Mouse (Mus musculus): ENCODE measurements around the gene Commd2.

The Commd2 gene

DNA sequence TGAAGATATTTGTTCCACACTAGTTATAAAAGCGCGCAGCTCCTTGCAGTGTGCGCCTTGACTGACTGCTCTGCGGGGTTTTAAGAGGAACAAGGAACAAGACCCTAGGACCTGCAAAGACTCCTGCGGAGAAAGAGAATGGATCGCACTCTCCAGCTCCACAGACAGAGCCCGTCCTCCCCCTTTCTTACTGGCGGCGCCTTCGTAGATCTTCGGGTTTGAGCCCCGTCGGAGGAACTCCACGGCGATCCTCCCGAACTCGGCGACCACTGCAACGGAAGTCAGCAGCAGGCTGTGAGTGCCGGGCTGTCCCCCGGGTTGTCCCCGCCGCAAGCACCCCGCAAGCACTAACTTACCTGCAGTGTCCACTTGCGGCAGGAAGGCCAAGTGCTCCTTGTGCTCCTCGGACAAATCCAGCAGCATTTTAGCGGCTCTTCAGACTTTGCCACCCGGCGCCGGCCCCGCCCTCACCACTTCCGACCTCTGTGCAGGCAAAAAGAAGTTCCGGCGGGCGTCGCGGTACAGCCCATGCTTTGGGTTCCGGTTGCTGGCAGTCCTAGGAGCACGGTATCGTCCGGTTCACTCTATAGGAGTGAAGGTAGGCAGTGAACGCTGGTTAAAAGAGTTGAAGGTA, at the start of gene Commd2:
Commd2 (minus strand) TSS at position 485 of the 634 bp plus-strand sequence.
- peak; percentile 85 for DNase-seq (ENCODE audit: low spot score)

DNA sequence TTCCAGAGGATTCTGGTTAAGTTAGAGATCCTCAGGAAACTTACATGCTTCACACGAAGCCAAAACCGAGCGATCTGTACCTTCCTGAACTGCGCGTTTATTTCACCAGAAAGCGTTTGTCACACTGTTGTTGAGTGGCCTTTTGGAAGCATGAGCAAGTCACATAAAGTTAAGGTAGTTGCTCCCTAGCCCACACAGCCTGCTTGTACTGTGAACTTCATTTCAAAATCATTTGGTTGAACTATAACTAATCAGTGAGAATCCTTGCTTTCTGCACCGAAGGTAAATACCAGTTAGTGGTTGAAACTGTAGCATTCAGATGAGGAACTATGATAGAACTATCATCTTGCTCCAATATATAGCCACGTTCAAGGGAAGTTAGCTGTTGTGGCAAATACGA, 45.3 kb upstream of the Commd2 start:
- DNase-seq (ENCODE audit: low spot score): no peak

DNA sequence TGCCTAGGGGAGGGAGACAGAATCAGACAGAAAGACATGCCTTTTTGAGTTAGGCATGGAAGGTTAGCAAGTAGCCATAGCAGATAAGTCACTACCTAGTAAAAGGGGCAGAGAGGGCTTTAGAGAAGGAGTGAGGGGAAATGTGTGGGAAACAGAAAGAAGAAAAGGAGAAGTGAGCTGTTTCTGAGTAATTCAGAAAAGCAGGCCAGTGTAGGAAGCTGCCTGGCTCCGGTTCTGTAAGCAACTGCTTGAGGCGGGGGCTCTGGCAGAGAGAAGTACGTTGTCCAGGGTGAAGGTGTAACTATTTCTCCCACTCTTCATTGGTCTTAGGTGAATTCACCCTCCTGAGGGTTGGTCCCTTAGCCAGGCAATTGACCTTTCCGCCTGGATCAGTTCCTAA, 44.7 kb upstream of the Commd2 start:
- DNase-seq (ENCODE audit: low spot score): no peak

DNA sequence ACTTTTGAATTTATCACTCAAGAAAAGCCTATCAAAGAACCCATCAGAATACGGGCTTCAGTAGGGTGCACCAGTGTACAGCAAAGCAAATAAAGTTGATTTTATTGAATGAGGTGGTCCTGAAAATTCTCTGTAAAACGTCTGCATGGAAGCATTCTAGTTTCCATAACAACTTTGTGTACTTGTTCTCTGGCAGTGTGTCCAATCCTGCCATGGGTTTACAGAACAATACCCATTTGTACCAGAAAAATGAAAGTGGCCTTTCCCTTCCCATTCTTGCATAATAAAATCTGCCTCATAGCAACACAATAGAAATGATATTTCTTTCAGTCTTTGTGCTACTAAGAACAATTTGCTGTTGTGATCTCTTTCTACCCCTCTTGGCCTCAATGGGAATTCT, 41.2 kb upstream of the Commd2 start, which contains the start of gene Ankub1:
Ankub1 (minus strand) TSS at position 81 of the 400 bp plus-strand sequence.
- DNase-seq (ENCODE audit: low spot score): no peak

DNA sequence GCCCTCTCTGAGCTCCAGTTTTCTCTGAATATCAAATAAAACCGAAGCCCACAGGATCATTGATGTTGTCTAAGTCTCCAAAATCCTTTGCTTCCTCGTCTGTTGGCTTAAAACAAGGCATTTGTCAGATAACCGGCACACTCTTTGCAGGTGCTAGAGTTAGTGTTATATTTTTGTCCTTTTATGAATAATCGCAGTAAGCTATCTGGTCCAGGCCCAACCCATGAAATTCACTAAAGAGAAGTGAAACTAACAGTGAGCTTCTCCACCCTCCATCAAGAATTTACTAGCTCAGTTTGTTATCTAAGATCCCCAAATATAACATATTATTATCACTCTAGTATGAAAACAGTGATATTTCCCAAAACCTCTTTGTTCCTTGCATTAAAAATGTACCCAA, 40.3 kb upstream of the Commd2 start:
- DNase-seq (ENCODE audit: low spot score): no peak

DNA sequence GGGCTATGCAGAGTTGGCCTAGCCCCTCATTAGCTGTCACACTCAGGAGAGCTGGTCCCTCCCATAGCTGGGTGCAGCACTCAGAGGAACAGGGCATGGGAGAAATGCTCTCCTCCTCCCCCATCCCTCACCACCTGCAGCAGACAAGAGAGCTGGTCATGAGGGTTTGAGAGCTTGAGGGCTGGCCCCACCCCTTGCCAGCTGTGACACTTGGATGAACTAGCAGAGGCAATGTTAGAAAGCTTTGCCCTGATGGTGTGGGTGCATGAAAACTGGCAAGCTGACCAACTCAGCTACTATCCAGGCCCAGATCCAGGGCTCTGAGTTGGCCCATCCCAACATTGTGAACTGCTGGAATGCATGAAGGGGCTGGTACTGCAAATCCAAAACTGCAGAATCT, 26.3 kb upstream of the Commd2 start:
- DNase-seq (ENCODE audit: low spot score): no peak

DNA sequence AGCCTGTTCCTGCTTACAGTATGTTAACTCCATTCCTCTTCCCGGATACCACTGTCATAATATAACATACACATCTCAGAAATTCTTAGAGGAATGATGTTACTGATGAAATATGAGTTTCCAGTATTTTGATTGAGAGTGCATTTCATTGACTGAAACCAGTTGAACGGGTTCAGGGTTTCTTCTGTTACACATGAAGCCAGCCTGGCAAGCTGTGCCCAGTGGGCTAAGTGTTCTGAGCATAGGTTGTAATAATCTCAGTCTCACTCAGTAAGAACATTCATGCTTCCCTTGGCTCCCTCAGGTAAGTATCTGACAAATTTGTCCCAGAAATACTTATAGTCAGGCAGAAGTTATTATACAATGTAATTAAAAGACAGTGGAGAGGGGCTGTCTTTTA, 22.6 kb upstream of the Commd2 start:
- DNase-seq (ENCODE audit: low spot score): no peak

DNA sequence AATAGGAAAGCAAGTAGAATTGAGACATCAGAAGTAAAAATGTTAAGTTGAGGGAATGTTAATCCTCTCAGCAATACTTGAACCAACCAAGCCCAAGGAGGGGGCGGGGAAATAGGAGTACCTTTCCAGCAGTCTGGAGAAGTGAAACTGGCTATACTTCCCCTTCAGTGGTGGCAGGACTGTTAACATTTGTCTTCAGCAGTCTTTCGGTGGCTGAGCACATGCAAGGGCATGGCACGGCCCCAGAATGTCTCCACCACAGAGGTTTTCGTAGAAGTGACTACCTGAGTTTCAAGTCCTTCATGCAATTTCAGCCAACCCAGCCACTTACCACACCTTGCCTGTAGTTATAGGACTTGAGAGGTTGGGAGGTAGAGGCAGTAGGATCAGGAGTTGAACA, 22.1 kb upstream of the Commd2 start:
- no peak for DNase-seq (ENCODE audit: low spot score)

DNA sequence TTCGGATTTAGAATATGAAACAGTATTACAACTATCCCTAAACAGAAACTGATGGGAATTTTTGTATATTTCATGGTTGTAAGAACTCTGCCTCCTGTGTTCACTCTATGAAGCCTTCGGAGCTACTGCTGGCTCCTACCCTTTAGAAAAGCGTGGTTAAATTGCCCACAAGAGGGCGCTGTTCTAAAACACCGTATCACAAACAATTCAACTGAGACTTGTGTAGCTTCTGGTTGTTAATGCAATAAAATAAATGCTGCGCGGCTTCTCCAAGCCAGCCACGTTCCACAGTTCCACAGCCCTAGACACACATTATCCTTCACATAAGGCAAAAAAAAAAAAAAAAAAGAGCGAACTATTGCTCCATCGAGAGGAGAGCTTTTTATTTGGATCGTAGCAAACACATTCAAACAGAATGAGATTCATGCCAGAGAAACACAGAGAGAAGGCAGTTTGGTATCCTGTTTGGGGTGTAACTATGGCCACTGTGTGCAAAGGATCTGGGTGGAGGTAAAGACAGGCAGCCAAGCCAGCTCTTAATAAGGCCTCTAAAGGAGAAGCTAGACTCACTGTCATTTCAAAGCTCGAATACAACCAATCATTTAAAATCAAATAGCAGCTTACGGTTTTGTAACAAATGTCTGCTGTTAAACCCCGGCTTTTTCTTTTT, 15.7 kb upstream of the Commd2 start:
- DNase-seq (ENCODE audit: low spot score): no peak

DNA sequence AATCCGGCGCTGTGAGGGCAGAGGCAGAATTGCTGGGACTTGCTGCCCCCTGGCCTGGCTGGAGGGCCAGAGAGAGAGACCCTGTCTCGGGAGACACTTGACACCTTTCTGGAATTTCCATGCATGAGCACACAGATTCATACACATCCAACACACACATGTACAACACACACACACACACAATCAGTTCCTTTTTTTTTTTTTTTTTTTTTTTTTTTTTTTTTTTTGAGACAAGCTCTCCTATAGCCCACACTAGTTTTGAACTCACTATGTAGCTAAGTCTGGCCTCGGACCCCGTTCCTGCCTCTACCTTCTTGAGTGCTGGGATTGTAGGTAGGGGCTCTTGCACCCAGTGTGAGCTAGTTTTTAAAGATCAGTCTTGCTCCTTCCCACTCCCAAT, 14.4 kb upstream of the Commd2 start:
- no peak for DNase-seq (ENCODE audit: low spot score)

DNA sequence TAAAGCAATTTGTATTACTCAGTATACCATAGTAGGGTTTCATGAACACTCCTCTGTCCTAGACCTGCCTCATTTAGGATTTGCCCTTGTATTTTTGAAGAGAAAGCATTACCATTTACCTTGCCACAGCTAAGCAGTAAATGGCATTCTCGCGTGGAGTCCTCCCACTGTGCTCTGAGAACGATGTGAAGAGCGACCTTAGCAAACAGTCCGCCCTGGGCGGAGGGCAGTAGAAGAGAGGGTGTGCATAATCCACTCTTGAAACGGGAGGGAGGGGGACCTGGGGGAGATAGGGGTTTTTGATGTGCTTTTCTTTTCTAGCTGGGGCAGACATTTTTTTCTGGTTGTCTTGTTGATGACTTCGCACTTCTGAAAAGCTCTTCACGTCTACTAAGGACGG, 13.2 kb upstream of the Commd2 start:
- no peak for DNase-seq (ENCODE audit: low spot score)

DNA sequence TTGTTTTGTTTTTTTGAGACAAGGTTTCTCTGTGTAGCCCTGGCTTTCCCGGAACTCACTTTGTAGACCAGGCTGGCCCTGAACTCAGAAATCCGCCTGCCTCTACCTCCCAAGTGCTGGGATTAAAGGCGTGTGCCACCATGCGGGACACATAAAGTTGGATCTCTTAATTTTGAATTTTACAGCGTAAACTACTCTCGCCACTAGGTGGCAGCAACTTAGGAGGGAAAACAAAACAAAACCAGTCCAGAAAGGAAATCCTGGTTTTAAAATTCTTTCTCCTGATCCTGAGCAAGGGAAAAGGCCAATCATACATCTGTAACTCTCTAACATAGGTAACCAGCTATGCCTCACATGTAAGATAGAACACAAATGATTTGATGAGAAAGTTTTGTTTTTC, 12.2 kb upstream of the Commd2 start:
- no peak for DNase-seq (ENCODE audit: low spot score)

DNA sequence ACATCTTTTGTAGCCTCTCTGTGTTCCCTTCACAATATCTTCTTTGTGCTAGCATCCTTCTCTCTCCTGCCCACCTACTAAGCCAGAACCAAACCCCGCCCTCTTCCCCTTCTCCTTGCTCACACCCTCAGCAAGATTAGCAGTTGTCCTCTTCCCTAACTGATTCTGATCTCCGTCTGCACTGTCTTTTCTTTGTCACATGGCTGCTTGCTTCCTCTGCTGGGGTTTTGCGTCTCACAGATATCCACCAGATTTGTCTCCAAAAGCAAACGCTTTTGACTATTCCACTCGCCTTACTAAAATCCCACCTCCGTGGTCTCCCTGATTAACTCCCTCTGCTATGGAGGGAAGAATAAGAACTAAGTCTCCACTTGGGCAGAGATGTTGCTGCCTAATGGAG, 7.1 kb upstream of the Commd2 start:
- no peak for DNase-seq (ENCODE audit: low spot score)

DNA sequence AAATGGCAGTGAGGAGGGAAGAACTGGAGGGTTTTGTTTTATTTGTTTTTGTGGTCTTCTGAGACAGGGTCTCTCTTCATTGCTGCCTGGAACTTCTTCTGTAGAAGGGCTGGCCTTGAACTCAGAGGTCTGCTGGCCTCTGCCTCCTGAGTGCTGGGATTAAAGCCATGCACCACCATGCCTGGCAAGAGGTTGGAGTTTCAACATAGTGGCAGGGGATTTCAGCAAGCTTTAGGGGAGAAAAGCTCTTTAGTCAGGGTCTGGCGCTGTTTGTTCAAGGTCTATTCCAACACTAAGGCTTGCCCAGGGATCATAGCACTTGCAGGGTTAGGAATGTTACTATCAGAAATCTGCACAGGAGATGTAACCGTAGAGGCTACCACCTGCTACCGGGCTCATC, 2.1 kb upstream of the Commd2 start:
- DNase-seq (ENCODE audit: low spot score): no peak

DNA sequence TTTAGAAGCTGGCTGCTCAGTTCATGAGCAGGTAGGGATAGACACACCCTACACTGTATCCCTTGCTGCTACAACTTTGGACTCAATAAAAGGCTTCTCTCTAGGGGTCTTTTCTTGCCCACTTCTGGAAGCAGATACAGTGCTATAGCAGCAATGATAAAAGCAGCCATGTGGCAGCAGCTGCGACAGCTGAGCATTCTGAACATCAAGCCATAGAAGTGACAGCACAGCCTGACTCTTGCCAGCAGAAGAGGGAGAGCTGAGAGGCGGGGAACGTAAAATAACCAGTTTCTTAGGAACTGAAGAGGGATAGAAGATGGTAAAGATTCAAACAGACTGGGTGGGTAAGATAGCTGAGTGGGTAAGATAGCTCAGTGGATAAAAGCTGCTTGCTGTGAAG, 970 bp upstream of the Commd2 start:
- DNase-seq (ENCODE audit: low spot score): no peak

DNA sequence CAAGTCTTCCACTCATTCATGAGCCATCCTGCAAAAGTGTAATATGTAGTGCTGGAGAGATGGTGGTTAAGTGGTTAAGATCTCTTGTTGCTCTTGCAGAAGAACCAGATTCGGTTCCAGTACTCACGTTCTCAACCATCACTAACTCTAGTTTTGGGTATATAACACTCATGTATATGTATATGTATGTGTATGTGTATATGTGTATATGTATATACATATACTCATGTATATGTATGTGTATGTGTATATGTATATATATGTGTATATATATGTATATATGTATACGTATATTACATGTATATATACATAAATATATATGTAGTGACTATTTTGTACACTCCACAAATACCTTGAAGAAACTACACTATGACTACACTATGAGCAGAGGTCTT, 347 bp upstream of the Commd2 start:
- DNase-seq (ENCODE audit: low spot score): no peak

DNA sequence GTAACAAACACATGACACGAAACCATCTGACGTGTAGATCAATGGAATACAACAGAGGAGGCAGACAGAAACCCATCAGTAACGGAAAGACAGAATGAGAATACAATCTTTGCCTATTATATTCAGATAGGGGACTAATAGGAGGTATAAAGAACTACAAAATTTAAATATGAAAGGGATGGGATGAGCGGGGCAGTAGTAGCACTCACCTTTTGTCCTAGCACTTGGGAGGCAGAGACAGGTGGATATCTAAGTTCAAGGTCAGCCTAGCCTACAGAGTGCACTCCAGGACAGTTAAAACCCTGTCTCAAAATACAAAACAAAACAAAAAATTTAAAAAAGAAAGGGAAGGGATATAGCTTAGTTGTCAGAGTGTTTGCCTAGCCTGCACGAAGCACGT, 8.3 kb downstream of the Commd2 start:
- DNase-seq (ENCODE audit: low spot score): no peak

DNA sequence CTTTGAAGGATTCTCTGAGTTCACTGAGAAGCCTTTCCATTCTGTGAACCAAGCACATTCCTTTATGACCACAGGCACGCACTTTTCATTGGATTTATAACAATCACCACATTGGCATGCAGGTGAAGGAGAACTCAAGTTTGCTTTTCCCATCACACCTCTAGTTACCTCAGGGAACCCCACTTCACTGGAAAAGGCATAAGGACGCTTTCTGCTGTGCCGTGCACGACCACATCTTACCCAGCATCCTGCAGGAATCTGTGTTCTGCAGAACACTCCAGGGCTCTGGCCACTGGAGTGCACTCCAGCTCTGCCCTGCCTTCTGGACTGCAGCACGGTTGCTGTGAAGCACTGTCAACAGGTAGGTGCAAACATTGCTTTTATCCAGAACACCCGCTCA, 13.9 kb downstream of the Commd2 start:
- no peak for DNase-seq (ENCODE audit: low spot score)

DNA sequence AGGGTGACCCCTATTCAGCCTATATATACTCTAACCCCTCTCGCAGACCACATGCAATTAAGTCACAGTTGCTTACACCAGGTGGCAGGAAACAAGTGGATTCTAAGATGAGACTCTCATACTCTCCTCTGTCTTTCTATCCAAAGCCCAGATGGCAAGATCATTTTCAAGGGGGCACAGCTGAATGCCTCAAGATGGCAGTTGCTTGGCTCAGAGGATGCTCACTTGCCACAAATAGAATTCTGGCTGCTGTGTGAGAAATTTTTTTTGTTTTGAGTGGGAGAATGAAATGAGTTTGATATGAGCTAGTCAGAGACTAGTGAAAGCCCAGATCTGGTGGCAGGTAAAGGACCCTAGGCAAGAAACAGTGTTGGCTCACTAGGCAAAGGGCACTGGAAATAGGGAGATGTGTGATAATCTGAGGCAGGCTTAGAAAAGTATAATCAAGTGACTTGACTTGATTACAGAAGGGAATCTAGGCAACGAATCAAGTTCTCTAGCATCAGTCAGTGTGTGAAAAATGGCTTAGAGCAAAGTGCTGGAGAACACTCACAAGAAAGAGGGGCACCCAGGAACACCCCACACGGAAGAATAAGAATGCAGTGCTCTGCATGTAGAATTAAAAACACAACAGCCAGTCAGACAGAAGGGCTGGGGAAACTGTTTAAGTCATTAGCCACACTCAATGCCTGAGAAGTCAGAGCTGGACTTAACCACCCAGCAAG, 16.6 kb downstream of the Commd2 start:
- DNase-seq (ENCODE audit: low spot score): no peak

DNA sequence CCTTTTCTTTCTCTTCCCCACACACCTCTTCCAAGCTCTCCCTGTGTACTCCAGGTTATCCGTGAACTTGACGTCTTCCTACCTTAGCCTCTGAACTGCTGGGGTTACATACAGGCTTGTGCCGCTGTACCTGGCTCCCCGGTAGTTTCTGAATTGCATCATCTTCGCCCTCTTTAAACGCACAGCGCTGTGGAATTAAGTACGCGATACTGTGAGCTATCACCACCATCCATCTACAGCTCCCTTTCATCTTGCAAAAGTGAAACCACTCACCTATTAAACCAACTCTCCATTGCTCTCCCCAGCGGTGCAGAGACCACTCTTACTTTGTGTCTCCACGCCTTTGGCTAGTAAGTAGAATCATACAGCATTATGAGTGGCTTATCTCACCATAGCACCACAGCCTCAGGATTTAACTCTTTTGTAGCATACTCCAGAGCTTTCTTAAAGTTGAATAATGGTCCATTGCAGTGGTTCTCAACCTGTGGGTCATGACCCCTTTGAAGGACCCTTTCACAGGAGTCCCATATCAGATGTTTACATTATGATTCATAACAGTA, 24.5 kb downstream of the Commd2 start:
- no peak for DNase-seq (ENCODE audit: low spot score)

DNA sequence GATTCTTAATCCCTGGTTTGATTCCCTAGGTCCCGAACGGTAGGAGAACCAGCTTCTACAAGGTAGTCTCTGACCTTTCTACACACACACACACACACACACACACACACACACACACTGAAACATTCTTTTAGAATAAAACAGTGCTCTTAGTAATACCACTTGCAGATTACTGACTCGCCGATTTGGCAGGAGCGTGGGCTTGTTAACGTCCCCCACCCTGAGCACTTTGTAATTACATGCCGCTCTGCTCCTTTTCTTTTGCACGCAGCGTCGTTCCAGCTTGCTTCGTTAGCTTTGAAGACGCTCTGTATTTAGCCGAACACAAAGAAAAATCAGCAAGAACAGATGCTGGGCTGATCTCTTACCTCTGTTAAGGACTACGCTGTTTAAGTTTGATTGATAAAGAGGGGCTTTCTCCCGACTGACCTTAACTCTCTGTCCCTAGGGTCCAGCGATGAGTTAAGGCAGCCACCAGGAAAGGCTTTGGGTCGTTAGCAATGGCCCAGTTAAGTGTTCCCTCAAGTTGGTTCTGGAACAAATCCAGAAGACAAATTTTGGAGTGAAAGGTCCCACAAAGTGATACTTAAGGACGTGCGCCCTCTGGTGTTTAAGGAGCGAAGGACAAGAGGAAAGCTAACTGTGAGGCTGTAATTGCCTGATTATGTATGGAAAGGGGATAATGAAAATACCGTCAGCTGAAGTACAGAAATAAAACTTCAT, 26.1 kb downstream of the Commd2 start:
- peak; percentile 54 for DNase-seq (ENCODE audit: low spot score)

DNA sequence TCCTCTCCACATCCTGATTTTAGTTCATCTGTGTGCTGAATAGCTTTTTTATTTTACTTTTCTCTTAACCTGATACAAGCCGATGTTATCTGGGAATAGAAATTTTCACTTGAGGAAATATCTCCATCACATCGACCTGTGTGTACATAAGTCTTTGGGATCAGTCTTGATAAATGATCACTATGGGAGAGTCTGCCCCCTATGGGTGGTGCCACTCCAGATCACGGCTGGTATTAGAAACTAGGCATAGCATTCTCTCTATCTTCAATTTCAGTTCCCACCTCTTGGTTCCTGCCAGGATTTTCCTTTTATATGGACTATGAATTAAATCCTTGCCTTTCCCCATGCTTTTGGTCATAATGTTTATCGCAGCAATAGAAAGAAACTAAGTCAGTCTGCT, 31.8 kb downstream of the Commd2 start:
- DNase-seq (ENCODE audit: low spot score): no peak

DNA sequence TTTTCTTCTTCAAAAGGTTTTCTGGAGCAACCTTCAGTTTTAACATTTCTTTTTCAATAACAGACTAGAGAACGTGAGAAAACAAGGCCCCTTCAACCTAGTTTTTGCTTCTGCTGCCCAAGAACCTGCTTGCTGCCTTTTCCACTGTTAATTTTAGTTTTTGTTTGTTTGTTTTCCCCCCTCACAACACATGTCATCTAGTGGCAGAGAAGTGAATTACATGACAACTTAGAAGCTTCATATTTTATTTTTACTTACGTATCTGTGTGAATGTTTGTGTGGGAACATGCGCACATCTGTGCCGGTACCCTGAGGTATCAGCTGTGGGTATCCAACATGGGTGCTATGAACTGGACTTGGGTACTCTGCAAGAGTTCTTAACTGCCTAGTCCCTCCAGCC, 35.9 kb downstream of the Commd2 start:
- DNase-seq (ENCODE audit: low spot score): no peak

All from ovary, postnatal 10 days (tissue).